Comparison of ENCODE assay signal across 9 mouse cellular contexts in the genomic region with DNA sequence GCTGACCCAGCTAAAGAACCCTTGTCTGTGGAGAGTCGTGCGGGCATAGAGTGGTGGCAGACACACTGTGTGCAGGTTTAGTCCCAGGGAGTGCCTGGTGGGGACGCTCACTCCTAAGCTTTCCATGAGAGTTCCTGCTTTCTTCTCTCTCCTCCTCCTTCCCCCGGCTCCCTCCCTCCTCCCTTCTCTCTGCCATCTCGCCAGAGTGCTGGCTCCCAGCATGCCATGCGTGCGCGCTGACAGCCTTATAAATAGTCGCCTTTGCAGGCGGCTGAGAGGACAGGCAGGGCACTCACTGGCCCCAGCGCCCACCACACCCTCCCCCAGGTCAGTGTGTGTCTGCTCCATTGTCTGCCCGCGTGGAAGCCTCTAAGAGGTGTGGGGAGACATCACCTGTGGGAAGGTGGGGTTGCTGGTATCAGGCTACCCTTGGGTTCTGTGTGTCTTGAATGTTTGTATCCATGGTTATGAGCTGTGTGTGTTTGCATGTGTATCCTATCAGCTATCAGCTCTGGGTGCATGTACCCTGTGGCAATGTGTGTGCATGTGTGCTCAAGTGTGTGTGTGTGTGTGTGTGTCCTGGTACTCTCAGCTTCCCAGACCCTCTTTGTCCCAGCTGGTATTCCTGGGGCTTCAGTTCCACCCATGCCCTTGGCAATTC. TPM values are rescaled to one million over a fixed set of nuclear protein-coding genes. Genes with fewer than 3 reads are reported as not detected.
DNase-seq lines count a peak whose midpoint lies in the region; ATAC-seq and TF ChIP-seq lines count a peak whose summit lies in the region.
"Had no signal": no experiment of that assay in that cellular context is flagged by ENCODE, and none has a peak within 500 bp of the region (broad histone marks: within the 10 kb centered on the region; RNA-seq: fewer than 3 reads in every experiment).

No protein-coding gene starts in this region.

- ATAC-seq in intestine, embryonic 15.5 days: peak; percentile 41

- no peaks in the 10 kb centered on the region for H3K9me3 ChIP-seq in intestine, embryonic 15.5 days

- H3K27ac ChIP-seq in cortical plate, adult 2 months (ENCODE audit: insufficient read depth, low read length): peak overlapping the region; percentile 89
- peak overlapping the region; percentile 49 for H3K27ac ChIP-seq in intestine, embryonic 15.5 days

- peak overlapping the region; percentile 21; the same call in 1 of the 2 replicates for H3K9ac ChIP-seq in intestine, embryonic 15.5 days

- peak overlapping the region; percentile 60 for H3K4me2 ChIP-seq in intestine, embryonic 15.5 days (replicated peaks)

- DNase-seq in adrenal gland, postnatal 10 days: peak; percentile 87
- DNase-seq in gastrocnemius, postnatal 10 days: peak; percentile 75
- peak; percentile 77 to 88 for DNase-seq in left cerebral cortex, adult 8-10 months (ENCODE audit: low spot score in 2 of 2)
- peak; percentile 80 for DNase-seq in lung, postnatal 36 days
- DNase-seq in right cerebral cortex, postnatal 4 days: peak; percentile 79
- no peak for DNase-seq in spleen, postnatal 36 days (ENCODE audit: low spot score in 2 of 2)

- H3K4me1 ChIP-seq in cortical plate, adult 2 months (ENCODE audit: control insufficient read depth, insufficient read depth, low read length): peaks cover 10% of the 10 kb centered on the region
- H3K4me1 ChIP-seq in intestine, embryonic 15.5 days (replicated peaks): peaks cover 64% of the 10 kb centered on the region

- peak; percentile 38 for TF ChIP-seq CTCF in cortical plate, adult 2 months (IDR thresholded peaks at IDR 0.05; ENCODE audit: extremely low read depth, insufficient read depth, low read length)

- peak overlapping the region; percentile 64 for H3K4me3 ChIP-seq in cortical plate, adult 2 months (ENCODE audit: insufficient read depth, low read length)
- H3K4me3 ChIP-seq in intestine, embryonic 15.5 days (replicated peaks): 0 out of 2 replicates have a peak overlapping the region, but pooled peaks have one; percentile 13

- no peaks in the 10 kb centered on the region for H3K36me3 ChIP-seq in intestine, embryonic 15.5 days

- WGBS in intestine, embryonic 15.5 days: 6% methylated on average over 13 of the region's 13 CpGs

- TF ChIP-seq POLR2A in cortical plate, adult 2 months (IDR thresholded peaks at IDR 0.05; ENCODE audit: extremely low read depth, insufficient read depth, low read length): peak; percentile 95

- no peaks in the 10 kb centered on the region for H3K27me3 ChIP-seq in intestine, embryonic 15.5 days (replicated peaks)

RNA-seq across cellular contexts. Expression of a gene that starts 3.8 kb away (rescaled TPM):
- 100 to 1,000 TPM in 1 of 2 experiments, 10 to 100 TPM in 1; 71.5 to 143 TPM for total RNA-seq in adrenal gland, postnatal 10 days (2021)
- 118 and 127 TPM in 2 replicates for polyA plus RNA-seq in cortical plate, adult 2 months (2012; rRNA removed)
- total RNA-seq in gastrocnemius, postnatal 10 days (2021): 1,000 to 10,000 TPM; 1,275 to 1,593 TPM
- 19.2 and 19.6 TPM in 2 replicates for polyA plus RNA-seq in intestine, embryonic 15.5 days (2015; fragmentation: Nextera tagmentation; extraction: Ambion mirVana)
- total RNA-seq in left cerebral cortex, adult 8-10 months (2022): 100 to 1,000 TPM; 143 to 158 (median 151) TPM

RNA-seq across cellular contexts. Expression of a gene that starts 21.1 kb away (rescaled TPM):
- 10 to 100 TPM; 97.9 to 99.9 TPM for total RNA-seq in adrenal gland, postnatal 10 days (2021)
- 35.1 and 39.0 TPM in 2 replicates for polyA plus RNA-seq in cortical plate, adult 2 months (2012; rRNA removed)
- 10 to 100 TPM; 49.5 to 54.7 TPM for total RNA-seq in gastrocnemius, postnatal 10 days (2021)
- polyA plus RNA-seq in intestine, embryonic 15.5 days (2015; fragmentation: Nextera tagmentation; extraction: Ambion mirVana): 62.6 and 63.2 TPM in 2 replicates
- total RNA-seq in left cerebral cortex, adult 8-10 months (2022): 10 to 100 TPM; 19.5 to 22.0 (median 21.4) TPM

RNA-seq across cellular contexts. Expression of a gene that starts 25.8 kb away (rescaled TPM):
- 10 to 100 TPM; 55.2 to 64.1 TPM for total RNA-seq in adrenal gland, postnatal 10 days (2021)
- 101 and 110 TPM in 2 replicates for polyA plus RNA-seq in cortical plate, adult 2 months (2012; rRNA removed)
- total RNA-seq in gastrocnemius, postnatal 10 days (2021): 10 to 100 TPM; 59.7 to 66.0 TPM
- 14.0 and 15.7 TPM in 2 replicates for polyA plus RNA-seq in intestine, embryonic 15.5 days (2015; fragmentation: Nextera tagmentation; extraction: Ambion mirVana)
- total RNA-seq in left cerebral cortex, adult 8-10 months (2022): 100 to 1,000 TPM; 110 to 142 (median 119) TPM

RNA-seq across cellular contexts. Expression of a gene that starts 38.4 kb away (rescaled TPM):
- total RNA-seq in adrenal gland, postnatal 10 days (2021): 10 to 100 TPM; 14.3 to 14.7 TPM
- 34.8 and 36.6 TPM in 2 replicates for polyA plus RNA-seq in cortical plate, adult 2 months (2012; rRNA removed)
- total RNA-seq in gastrocnemius, postnatal 10 days (2021): 10 to 100 TPM; 31.7 to 42.6 TPM
- 16.4 and 18.8 TPM in 2 replicates for polyA plus RNA-seq in intestine, embryonic 15.5 days (2015; fragmentation: Nextera tagmentation; extraction: Ambion mirVana)
- total RNA-seq in left cerebral cortex, adult 8-10 months (2022): 10 to 100 TPM; 33.9 to 36.5 (median 34.8) TPM

RNA-seq across cellular contexts. Expression of a gene that starts 49.9 kb away (rescaled TPM):
- total RNA-seq in adrenal gland, postnatal 10 days (2021): not detected
- 1.0 TPM in 2 replicates for polyA plus RNA-seq in cortical plate, adult 2 months (2012; rRNA removed)
- not detected for total RNA-seq in gastrocnemius, postnatal 10 days (2021)
- not detected in 2 replicates for polyA plus RNA-seq in intestine, embryonic 15.5 days (2015; fragmentation: Nextera tagmentation; extraction: Ambion mirVana)
- 1 to 10 TPM in 2 of 4 experiments, under 1 TPM in 2; 0.84 to 2.4 (median 1.1) TPM for total RNA-seq in left cerebral cortex, adult 8-10 months (2022)
- total RNA-seq: adrenal gland, postnatal 4 days had no signal

Comparison
In these comparisons a context has a peak if more than half of its experiments do, and no peak if none do; other contexts are left out.
1. DNase-seq: peak in adrenal gland, postnatal 10 days (single experiment), gastrocnemius, postnatal 10 days (single experiment), left cerebral cortex, adult 8-10 months (2 of 2), lung, postnatal 36 days (single experiment) and right cerebral cortex, postnatal 4 days (single experiment); none in spleen, postnatal 36 days (0 of 2).
2. RNA of a gene that starts 3.8 kb away (total RNA-seq): 1,275 to 1,593 TPM in gastrocnemius, postnatal 10 days; 143 to 158 TPM in left cerebral cortex, adult 8-10 months and 71.5 to 143 TPM in adrenal gland, postnatal 10 days; every median in the first group is over 4 times any median in the second.